Mouse (Mus musculus) mouse trophoblast stem cell (cell line): ENCODE measurements at regions not wholly inside any gene's neighbourhood (a gene's known extent, or its start where the extent isn't known, plus 50 kb on each side); places are given as distances from the start of the nearest gene placed in this dataset.

Experiments
- in situ Hi-C, 2 experiments: fragments of 300-500 bp; cut with MseI, MboI; formaldehyde crosslinking; loops; 2 replicates in 1 of 2; 3 replicates in 1 of 2; pipeline ENCODE4 v1.15.1; 2025

DNA sequence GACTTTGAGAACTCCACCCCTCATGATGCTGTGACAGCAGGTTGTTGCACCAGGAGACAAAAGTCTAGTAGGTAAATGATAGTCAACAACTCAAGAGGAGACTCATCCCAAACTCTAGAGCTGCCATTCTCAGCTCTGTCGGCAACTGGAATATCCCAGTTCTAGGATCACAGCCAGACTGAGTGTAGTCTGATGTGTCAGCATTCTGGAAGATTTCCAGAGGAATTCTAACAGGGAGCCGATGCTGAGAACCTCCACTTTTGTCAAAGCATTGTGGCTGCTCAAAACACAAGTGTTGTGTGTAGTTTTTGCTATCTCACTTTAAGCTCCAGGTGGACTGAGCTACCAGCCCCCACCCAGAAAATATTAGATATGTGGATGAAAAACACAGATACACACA is 148.5 kb upstream of the Cxcr4 start:
- in situ Hi-C loops = no loop called here

DNA sequence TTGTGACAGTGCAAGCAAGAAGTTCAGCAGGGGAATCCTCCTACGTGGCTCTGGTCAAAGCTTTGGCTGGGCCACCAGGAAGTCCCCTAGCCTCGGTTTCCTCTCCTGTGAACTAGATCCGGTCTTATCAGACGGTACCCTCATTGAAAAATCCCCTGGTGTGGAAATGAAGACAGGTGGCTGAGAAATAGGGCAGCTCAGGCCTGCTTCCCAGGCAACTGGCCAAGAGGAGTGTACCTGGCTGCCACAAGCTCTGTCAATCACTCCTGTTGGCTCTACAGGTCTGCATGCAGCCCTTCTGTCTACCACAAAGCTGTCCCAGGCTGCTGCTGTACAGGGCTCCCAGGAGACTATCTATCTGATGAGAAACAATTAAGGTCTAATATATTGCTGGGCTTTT is 146.1 kb upstream of the Cxcr4 start:
- in situ Hi-C loops = no loop called here

DNA sequence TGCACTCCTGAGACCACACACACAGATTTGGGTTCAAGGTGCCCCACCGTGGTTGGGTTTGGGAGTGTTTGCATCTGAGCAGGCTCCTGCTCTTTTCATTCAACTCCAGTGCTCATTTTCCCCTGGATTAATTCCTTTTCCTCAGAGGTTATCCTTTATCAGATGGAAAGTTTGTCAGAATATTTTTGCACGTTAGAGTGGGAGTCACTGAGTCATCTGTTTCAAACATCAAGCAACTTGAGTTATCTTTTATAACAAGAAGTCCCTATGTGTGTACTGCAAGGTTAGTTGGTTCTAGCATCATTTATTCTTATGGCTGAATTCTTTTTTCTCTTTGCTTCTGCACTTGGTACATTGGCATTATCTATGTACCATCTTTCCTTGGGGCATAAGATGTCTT is 142.8 kb upstream of the Cxcr4 start:
- in situ Hi-C loops = no loop called here

DNA sequence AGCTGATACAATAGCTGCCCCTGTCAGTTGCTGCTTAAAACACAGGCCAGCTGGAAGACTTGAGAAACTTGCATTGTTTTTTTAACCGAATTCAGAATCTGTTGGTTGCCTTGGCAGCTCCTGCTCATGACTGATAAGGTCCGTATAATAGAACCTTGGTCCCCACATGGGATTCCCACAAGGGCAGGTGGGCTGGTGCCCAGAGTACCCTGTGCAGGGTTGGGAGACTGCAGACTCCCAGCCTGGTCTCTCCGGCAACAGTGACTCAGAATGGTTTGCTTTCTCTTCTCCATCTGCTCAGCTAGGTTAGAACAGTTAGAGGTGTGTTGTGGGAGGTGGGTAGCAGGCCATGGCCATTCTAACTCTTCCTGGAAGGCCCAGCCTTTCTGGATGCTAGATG is 139.4 kb upstream of the Cxcr4 start:
- in situ Hi-C loops = no loop called here

DNA sequence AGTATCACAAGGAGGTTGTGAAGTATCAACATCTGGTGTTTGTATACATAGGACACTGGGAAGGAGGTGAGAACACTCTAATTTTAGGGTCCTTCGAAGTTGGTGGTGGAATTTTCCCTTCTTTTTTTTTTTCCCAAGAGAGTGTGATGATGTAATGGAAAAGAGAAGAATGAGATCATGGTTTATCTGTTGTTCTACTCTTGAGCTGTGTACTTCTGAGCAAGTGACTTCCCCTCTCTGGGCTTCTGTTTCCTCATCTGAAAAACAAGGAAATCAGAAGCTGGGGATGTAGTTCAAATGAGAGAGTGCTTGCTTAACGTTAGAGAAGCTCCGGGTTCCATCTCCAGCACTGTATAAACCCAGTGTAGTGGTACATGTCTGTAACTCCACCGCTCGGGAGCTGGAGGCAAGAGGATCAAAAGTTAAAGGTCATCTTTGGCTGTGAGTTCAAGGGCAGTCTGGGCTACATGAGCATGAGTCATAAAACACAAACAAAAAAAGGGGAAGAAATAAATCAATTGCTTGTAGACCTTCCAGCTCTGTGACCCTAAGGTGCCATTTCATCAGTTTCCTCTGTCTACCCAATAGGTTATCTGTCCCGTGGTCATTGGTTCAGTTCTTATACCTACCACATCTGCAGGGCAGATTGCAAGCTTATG is 132.5 kb upstream of the Cxcr4 start:
- in situ Hi-C loops = no loop called here

GRCm38 (mm10) chr1:128723843-128724242 is 131.8 kb upstream of the Cxcr4 start:
- in situ Hi-C loops = no loop called here

GRCm38 (mm10) chr1:128722061-128722471 is 130.0 kb upstream of the Cxcr4 start:
- in situ Hi-C loops = no loop called here

GRCm38 (mm10) chr1:128714843-128715242 is 122.8 kb upstream of the Cxcr4 start:
- in situ Hi-C loops = no loop called here

DNA sequence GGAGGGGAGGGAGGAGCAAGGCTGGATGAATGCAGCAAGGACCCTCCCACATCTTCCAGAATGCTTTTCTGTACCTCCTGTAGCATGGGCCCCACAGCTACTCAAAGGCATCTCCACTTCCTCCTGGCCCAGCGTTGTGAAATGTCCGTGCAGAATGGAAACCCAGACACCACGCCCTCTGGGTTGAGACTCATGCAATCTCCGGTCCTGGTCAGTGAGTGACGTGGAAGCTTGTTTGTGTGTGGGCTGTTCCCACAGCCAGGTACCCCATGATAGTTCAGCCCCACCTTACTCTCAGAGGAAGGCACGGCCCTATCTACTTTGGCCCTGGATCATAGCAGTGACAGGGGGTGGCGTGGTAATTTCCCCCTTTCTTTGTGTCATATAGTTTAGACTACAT is 120.8 kb upstream of the Cxcr4 start:
- in situ Hi-C loops = no loop called here

DNA sequence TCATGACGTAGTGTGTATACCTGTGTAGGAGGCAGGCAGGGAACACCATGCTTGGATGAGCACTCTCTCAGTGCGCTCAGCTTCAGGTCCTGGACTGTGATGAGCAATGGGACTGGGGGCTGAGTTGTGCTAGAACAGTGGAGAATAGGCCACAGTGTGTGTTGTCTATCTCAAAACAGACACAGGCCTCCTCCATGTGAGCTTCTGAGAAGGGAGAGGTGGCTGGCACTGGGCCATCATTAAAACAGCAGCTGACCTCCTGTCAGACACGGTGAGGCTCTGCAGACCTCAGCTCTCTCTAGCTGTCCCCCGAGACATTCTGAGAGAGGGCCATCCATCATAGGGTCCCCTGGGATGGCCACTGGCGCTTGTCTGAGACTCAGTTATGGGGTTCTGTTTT is 119.0 kb upstream of the Cxcr4 start:
- in situ Hi-C loops = no loop called here

DNA sequence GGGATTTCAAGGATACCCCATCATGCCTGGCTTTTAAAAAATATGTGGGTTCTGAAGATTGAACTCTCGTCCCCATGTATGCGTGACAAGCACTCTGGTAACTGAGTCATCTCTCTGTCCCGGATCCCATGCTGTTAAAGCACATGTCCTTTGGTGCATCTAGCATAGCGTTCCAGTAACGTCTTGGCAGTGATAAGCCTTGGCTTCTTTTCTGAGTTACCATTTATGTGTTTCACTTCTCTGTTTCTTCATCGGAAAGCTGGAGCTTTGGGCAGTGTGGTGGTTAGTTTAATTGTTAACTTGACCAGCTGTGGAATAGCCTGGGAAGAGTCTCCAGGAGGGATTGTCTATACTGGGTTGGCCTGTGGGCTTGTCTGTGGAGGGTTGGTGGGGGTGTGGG is 115.7 kb upstream of the Cxcr4 start:
- in situ Hi-C loops = no loop called here

- in situ Hi-C loops = no loop called here
These were observed 114.1 kb upstream of the Cxcr4 start for GRCm38 (mm10) chr1:128706167-128706566.

- in situ Hi-C loops = no loop called here
These were observed 113.0 kb upstream of the Cxcr4 start for GRCm38 (mm10) chr1:128705071-128705503.

GRCm38 (mm10) chr1:128701326-128701725 is 109.2 kb upstream of the Cxcr4 start:
- in situ Hi-C loops = no loop called here

GRCm38 (mm10) chr1:128697962-128698361 is 105.9 kb upstream of the Cxcr4 start:
- in situ Hi-C loops = no loop called here

GRCm38 (mm10) chr1:128695936-128696335 is 103.8 kb upstream of the Cxcr4 start:
- in situ Hi-C loops = no loop called here

GRCm38 (mm10) chr1:128692799-128693198 is 100.7 kb upstream of the Cxcr4 start:
- in situ Hi-C loops = no loop called here

GRCm38 (mm10) chr1:128692313-128692712 is 100.2 kb upstream of the Cxcr4 start:
- in situ Hi-C loops = no loop called here

DNA sequence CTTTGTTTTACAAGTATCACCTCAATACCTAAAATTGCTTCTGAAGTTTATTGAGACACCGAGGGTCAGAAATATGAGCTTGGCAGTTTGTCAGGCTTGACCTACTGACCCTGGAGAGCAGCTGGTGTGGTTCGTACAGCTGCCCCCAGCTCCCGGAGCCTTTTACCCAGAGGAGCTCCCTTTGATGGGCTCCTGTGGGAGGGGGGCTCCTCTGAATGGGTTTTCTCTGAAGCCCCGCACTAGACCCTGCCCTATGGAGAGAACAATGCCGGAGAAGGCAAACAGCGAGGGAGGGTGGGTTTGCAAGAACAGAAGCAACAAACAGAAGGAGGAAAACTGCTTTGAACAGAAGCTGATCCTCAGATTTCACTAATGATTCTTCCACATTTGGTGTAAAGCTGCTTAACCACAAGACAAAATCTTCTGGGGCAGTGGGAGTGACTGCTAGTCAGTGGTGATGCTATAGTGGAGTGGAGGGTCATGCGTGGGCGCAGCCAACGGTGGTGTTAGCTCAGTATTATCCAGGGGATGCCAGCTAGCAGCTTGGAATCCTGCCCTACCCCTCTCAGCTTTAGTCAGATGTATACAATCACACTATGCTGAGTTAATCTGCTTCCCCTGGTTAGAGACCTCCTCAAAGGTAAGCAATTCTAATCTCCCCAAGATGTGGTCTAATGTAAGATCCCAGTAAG is 95.3 kb upstream of the Cxcr4 start:
- in situ Hi-C loops = no loop called here

- in situ Hi-C loops = no loop called here
These were observed 93.5 kb upstream of the Cxcr4 start for GRCm38 (mm10) chr1:128685467-128686137.

DNA sequence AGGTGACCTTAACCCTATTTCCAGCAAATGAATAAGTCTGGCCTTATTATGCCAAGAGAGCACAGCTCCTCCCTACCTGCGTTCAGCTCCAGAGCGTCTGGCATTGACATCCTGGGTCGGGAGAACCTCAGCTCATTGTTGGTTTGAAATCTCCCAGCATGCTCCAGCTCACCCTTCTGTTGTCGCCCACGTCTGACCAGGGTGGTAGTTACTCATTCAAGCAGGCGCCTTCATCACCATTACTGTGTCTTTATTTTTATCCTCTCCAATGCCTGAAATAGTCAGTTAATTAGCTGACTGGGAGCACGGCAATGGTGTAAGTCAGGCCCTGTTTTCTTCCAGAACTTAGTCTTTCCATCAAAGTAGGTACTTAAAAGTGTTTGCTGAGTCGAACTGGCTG is 90.8 kb upstream of the Cxcr4 start:
- in situ Hi-C loops = no loop called here

- in situ Hi-C loops = no loop called here
These were observed 89.2 kb upstream of the Cxcr4 start for GRCm38 (mm10) chr1:128681261-128681660.

- in situ Hi-C loops = no loop called here
These were observed 88.4 kb upstream of the Cxcr4 start for GRCm38 (mm10) chr1:128680538-128680937.
